Mouse (Mus musculus) kidney, embryonic 15.5 days (tissue): ENCODE measurements around the gene Gm2832. TPM values are rescaled to one million over a fixed set of nuclear protein-coding genes. Genes with fewer than 3 reads are reported as not detected.
A peak's percentile ranks its signal among the peaks of the same experiment; 100 is the strongest.
"Not testable (repeated sequence)": the region's sequence is repeated elsewhere in the genome, so short reads cannot be mapped to it uniquely, and the experiment has no call there.

Experiments used
- ATAC-seq: fragments of 200-750 bp; cut with Nextera tagmentation; replicated peaks from 2 replicates; pipeline ENCODE4 v1.8.0; 2017; ENCODE audit warnings: moderate TSS enrichment; ENCODE audit not compliant: low FRiP score
- H3K27ac ChIP-seq: fragments of 300-500 bp; sonication (generic); 2 replicates; pipeline ENCODE4 v1.5.1; 2015; ENCODE audit warnings: mild to moderate bottlenecking, inconsistent platforms
- H3K27me3 ChIP-seq: fragments of 300-500 bp; sonication (generic); 2 replicates; pipeline ENCODE4 v1.6.1; 2015; ENCODE audit warnings: inconsistent platforms
- H3K36me3 ChIP-seq: fragments of 300-500 bp; sonication (generic); 2 replicates; pipeline ENCODE4 v1.6.1; 2015; ENCODE audit warnings: inconsistent platforms
- H3K4me1 ChIP-seq: fragments of 300-500 bp; sonication (generic); 2 replicates; pipeline ENCODE4 v1.6.1; 2015; ENCODE audit warnings: inconsistent platforms
- H3K4me2 ChIP-seq: fragments of 300-500 bp; sonication (generic); 2 replicates; pipeline ENCODE4 v1.6.1; 2015; ENCODE audit warnings: moderate library complexity, mild to moderate bottlenecking, inconsistent platforms
- H3K4me3 ChIP-seq: fragments of 300-500 bp; sonication (generic); replicated peaks from 2 replicates; pipeline ENCODE4 v1.5.1; 2015; ENCODE audit warnings: mild to moderate bottlenecking, inconsistent platforms
- H3K9ac ChIP-seq: fragments of 300-500 bp; sonication (generic); 2 replicates; pipeline ENCODE4 v1.6.1; 2015; ENCODE audit warnings: mild to moderate bottlenecking, inconsistent platforms
- H3K9me3 ChIP-seq: fragments of 300-500 bp; sonication (generic); replicated peaks from 2 replicates; pipeline ENCODE4 v1.6.1; 2016; ENCODE audit warnings: inconsistent platforms
- WGBS: fragments of 180-500 bp; shearing (Covaris S2); methylation state at CpG from one replicate; pipeline ENCODE4 v1.1.7; 2015; ENCODE audit warnings: mixed read lengths; 5-methylcytosine and 5-hydroxymethylcytosine counted together
- polyA plus RNA-seq: library from polyadenylated mRNA; unstranded; fragments of >200 nt; fragmentation: Nextera tagmentation; extraction: Ambion mirVana; gene quantifications from 2 replicates; pipeline ENCODE4 v1.2.1, GENCODE M21; 2015

Gm2832 gene
- polyA plus RNA-seq: 0.12 TPM in 1 of 2 replicates, not detected in the other

DNA sequence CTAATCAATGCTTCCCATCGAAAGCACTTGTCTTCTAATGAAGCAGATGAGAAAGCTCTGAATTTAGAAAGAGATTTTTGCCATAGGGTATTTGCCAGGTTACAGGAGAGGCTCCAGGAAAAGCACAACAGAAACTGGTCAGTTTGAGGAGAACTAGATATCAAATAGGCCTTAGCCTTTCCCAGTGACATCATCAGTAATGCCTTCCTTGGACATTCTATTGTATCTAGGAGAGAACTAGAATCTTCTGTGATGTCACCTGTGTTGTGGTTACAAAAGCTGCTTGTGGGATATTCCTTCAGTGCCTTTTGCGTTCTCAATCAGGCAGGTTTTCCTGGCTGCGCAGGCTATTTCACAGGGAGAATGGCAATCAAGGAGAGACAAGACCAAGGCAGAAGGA lies at the start of gene Gm2832:
Gene Gm2832 (plus strand): TSS at position 301 of the 400 bp plus-strand sequence.
- not testable (repeated sequence) for H3K4me1 ChIP-seq, H3K36me3 ChIP-seq, H3K27ac ChIP-seq, H3K27me3 ChIP-seq, H3K4me3 ChIP-seq, ATAC-seq, H3K9me3 ChIP-seq, H3K4me2 ChIP-seq, H3K9ac ChIP-seq
- WGBS: 92% methylated on average over 2 of the region's 3 CpGs

- H3K4me1 ChIP-seq, H3K36me3 ChIP-seq, H3K4me2 ChIP-seq, H3K9ac ChIP-seq, H3K27ac ChIP-seq, ATAC-seq, H3K4me3 ChIP-seq, H3K27me3 ChIP-seq, H3K9me3 ChIP-seq: not testable (repeated sequence)
- WGBS: 46% methylated on average over 4 of the region's 4 CpGs
Measured at GRCm38 (mm10) chr14:41263296-41263695, 15.3 kb upstream of the Gm2832 start.

- not testable (repeated sequence) for H3K36me3 ChIP-seq, H3K27me3 ChIP-seq, H3K27ac ChIP-seq, H3K9me3 ChIP-seq, H3K4me1 ChIP-seq, H3K9ac ChIP-seq
- 5% methylated on average over 26 of the region's 29 CpGs for WGBS
- H3K4me2 ChIP-seq: peak overlapping the region; percentile 57
- H3K4me3 ChIP-seq: peak overlapping the region; percentile 31
- peak; percentile 77 for ATAC-seq
Measured at GRCm38 (mm10) chr14:41263853-41264755, 14.5 kb upstream of the Gm2832 start.

DNA sequence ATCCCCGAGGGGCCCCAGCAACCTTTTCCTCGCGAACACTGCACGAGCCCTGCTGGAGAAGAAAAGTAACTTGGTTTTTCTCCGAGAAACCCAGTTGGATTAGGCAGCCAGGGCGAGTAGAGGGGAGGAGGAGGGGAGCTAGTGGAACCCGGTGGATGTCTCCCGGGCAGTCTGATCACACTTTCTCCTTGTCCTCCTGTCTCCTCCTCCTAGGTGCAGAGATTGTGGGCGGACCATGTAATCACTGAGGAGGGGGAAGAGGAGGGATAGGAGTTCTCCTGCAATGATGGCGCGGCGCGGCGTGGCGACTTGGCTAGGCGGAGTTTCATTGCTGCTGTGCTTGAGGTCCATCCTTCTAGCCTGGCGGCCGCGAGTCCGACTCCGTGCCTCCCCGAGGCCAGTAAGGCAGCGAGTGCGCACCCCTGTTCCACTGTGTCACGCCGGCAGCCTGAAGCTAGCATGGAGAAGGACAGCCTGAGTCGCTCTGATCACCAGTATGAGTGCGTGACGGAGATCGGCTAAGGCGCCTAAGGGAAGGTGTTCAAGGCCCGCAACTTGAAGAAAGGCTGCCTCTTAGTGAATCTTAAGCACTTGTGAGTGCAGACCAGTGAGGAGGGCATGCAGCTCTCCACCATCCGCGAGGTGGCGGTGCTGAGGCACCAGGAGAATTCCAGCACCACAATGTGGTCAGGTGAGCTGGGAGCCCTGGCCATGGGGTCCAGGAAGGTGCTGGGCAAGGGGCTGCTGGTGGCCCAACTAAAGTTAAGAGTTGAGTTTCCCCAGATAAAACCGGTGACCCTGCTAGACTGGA lies 13.6 kb upstream of the Gm2832 start:
- ATAC-seq: peak; percentile 96
- not testable (repeated sequence) for H3K9me3 ChIP-seq, H3K9ac ChIP-seq, H3K27ac ChIP-seq, H3K27me3 ChIP-seq, H3K4me1 ChIP-seq, H3K36me3 ChIP-seq
- WGBS: under 1% methylated on average over 26 of the region's 36 CpGs
- Histone ChIP-seq H3K4me3 (peak overlapping the region; percentile 34), H3K4me2 (peak overlapping the region; percentile 57)

DNA sequence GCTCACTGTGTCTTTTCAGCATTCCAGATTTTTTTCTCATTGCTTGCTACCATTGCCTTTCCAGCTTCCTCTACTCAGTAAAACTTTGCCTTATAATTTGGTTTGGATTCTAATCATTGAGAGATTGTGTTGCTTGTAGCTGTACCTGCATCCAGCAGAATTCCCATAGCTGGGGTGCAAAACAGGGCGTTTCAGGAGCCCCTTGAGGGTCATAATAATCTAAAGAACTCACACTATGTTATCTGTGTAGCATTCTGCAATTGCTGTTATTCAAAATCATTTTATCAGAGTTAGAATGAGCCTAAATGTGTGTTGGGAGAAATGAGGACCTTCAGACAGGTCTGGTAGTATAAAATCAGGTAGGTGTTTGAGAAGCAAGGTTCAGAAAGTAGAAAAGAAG lies 7.4 kb downstream of the Gm2832 start:
- H3K9me3 ChIP-seq, H3K4me2 ChIP-seq, H3K9ac ChIP-seq, H3K27ac ChIP-seq, H3K4me3 ChIP-seq, H3K4me1 ChIP-seq, ATAC-seq, H3K36me3 ChIP-seq, H3K27me3 ChIP-seq: not testable (repeated sequence)
- 22% methylated on average over 1 of the region's 1 CpGs for WGBS

Other genes starting within 250 kb of the Gm2832 start
- gene Dydc2, start 209.6 kb upstream of the Gm2832 start, polyA plus RNA-seq: not detected in 2 replicates
- 0.16 TPM in 1 of 2 replicates, not detected in the other for gene Dydc1, start 205.9 kb upstream of the Gm2832 start, polyA plus RNA-seq
- gene Mat1a, start 173.8 kb upstream of the Gm2832 start, polyA plus RNA-seq: 0.46 and 0.88 TPM in 2 replicates
- not detected in 2 replicates for gene Sftpa1, start 147.0 kb upstream of the Gm2832 start, polyA plus RNA-seq
- gene Mbl1, start 127.3 kb upstream of the Gm2832 start, polyA plus RNA-seq: 0.24 and 0.26 TPM in 2 replicates
- gene Sftpd, start 93.7 kb upstream of the Gm2832 start, polyA plus RNA-seq: 0.46 TPM in 1 of 2 replicates, not detected in the other
- not detected in 2 replicates for gene Gm5798, start 69.8 kb downstream of the Gm2832 start, polyA plus RNA-seq
- gene Gm7945, start 107.6 kb downstream of the Gm2832 start, polyA plus RNA-seq: not detected in 2 replicates
- not detected in 2 replicates for gene Gm6482, start 129.5 kb downstream of the Gm2832 start, polyA plus RNA-seq
- not detected in 2 replicates for gene Gm7954, start 174.7 kb downstream of the Gm2832 start, polyA plus RNA-seq
- not detected in 2 replicates for gene Gm3486, start 210.7 kb downstream of the Gm2832 start, polyA plus RNA-seq